Mouse (Mus musculus) brain, embryonic 18.5 days (tissue): ENCODE measurements around the gene Gpr62.

Source experiments
- DNase-seq: peaks from one replicate; pipeline ENCODE4 v3.0.0-alpha.2; 2012; ENCODE audit warnings: low read depth, low spot score

Gpr62 gene

GRCm38 (mm10) chr9:106475046-106475445, 9.3 kb upstream of the Gpr62 start:
- no peak for DNase-seq

- DNase-seq, result no peak
Observed at GRCm38 (mm10) chr9:106474456-106474855, 8.7 kb upstream of the Gpr62 start.

DNA sequence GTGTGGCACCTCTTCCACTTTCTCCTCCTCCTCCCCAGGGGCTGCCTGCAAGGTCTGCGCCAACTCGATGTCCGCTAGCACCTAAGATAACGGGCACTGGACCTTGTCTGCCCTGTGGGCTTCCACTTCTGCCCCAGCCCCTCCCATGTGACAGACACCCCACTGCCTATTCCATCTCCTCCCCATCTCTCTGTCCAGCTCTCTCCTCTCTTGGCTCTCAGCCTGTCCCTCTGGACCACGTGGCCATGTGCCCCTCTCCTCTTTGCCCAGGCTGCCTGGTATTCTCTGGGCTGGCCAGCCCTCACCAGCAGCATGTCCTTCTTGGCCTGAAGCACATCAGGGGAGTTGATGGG, 8.0 kb upstream of the Gpr62 start:
- DNase-seq, result no peak

DNA sequence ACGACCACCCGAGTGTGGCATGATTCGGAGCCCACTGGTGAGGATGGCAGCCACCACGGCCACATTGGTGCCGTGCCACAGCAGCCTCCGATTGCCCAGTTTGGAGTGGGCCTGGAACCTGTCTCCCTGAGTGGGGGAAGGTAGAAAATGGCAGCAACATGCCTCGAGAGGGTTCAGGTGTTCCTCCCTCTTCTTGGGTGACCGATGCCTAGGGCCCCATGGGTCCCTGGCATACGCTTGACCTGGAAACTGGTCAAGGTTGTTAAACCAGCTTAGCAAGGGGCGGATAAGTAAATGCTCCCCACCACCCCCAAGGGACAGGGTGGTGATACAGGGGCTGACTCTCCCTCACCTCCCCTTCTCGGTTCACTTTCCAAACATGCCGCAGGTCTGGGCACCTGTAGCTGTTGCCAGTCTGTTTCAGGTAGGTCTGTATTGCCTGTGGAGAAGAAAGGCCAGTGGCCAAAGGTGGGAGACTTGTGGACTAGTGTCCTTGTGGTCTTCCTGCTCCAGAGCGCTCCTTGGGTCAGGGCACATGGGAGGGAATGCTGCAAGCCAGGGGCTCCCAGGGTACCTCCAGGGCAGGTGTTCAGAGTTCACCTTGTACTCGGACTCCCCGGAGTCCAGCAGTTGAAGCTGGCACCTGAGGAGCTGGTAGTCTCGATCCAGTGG, 7.5 kb upstream of the Gpr62 start:
- no peak for DNase-seq

GRCm38 (mm10) chr9:106472321-106472720, 6.6 kb upstream of the Gpr62 start:
- DNase-seq, result no peak

DNA sequence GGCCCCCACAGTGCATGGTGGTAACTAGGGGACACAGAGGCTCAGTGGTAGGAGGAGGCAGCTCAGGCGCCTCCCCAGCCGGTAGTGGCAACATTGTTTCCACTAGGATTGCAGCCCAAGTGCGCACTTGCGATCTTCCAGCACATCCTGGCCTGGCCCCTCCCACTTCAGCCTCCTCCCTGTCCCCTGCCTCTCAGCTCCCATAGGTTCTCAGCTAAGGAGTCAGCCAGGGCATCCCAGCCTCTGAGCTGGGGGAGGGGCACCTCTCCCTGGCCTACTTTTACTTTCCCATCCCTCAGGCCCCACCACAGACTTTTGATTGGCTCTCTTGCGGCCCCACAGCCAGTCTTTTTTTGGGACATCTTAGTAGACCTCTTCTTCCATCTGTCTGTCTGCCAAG, 6.2 kb upstream of the Gpr62 start:
- DNase-seq, result no peak

GRCm38 (mm10) chr9:106470991-106471750, 5.4 kb upstream of the Gpr62 start:
- DNase-seq, result no peak

GRCm38 (mm10) chr9:106469776-106470175, 4.0 kb upstream of the Gpr62 start:
- no peak for DNase-seq

DNA sequence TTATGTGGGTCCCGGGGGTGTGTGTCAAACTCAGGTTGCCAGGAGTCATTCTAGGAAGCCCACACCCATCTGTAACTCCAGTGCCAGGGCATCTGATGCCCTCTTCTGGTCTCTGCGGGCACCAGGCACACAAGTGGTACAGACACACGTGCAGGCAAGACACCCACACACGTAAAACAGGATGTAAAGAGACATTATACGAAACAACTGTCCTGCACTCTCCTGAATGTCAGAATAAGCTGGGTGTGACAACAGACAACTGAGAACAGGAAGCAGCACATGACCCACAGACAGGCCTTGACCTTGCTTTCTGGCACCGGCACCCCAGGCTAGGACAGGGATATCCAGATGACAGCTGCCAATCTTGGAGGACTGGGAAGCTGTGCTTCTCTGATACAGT, 3.6 kb upstream of the Gpr62 start:
- DNase-seq, result no peak

DNA sequence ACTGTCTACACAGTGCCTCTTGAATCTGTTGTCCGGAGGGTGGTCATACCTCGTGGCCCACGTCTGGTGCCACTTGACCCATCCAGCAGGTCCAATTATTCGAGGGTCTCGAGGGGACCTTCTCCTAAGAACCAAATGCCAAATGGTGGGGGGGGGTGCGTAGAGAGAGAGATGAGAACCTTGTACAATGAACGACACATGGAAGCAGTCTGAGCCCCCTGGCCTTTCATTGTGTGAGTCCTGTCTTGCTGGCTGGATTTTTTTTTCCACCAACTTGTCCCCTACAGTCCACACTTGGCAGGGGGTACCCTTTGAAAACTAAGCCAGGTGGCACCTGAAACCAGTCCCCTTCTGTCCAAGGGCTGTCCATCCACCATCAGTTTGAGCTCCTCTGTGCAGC, 2.0 kb upstream of the Gpr62 start:
- DNase-seq, result no peak

DNA sequence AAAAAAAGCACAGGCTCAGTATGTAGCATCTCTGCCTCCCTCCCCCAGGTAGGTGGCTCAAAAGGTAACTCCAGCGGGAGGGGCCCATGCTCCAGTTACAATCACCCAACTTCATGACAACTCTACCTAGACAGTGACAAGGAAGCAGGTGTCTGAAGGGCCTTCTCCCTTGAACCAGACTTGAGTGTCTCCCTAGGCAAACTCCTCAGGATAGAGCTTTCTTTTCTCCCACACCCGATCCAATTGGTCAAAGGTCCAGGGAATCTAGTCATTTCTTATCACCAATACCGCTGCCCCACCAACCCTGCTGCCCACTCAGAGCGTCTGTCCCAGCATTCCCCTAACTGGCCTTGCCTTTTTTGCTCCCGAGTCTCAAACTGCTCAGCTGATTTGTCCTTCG, 983 bp upstream of the Gpr62 start:
- no peak for DNase-seq

GRCm38 (mm10) chr9:106464751-106465541, 792 bp downstream of the Gpr62 start:
- no peak for DNase-seq

GRCm38 (mm10) chr9:106463122-106464063, 2.3 kb downstream of the Gpr62 start:
- DNase-seq, result no peak

GRCm38 (mm10) chr9:106462430-106462800, 3.3 kb downstream of the Gpr62 start:
- no peak for DNase-seq

DNA sequence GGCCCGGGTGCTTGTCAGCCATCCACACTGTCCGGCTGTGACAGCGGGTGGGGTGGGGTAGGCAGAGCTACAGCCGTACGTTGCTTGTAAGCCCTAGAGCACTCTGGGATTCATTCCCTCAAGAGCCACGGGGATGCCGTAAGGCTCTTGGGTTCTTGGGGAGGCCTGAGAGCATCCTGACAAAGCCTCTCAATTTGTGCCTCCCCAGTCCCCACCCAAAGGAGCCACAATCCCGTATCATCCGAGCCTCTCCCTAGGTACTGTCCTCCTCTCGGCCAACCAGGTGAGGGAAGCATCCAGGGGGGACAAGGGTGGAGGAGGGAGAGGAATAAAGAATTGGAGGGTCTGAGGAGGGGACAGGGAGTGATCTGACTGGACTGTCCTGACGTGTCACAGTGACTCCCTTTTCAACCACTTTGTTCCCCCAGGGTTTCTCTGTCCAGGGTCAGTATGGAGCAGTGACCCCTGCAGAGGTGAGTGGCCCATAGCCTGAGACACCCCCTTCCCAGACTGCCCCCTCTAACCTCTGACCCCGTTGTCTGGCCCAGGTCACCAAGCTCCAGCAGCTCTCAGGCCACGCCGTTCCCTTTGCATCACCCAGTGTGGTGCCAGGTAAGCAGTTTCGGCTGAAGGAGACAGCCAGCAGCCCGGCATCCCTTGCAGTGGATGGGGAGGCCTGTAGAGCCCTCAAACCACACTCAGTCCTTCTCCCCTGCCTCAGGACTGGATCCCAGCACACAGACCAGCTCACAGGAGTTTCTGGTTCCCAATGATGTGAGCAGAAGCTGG, 3.9 kb downstream of the Gpr62 start:
- DNase-seq, result no peak

DNA sequence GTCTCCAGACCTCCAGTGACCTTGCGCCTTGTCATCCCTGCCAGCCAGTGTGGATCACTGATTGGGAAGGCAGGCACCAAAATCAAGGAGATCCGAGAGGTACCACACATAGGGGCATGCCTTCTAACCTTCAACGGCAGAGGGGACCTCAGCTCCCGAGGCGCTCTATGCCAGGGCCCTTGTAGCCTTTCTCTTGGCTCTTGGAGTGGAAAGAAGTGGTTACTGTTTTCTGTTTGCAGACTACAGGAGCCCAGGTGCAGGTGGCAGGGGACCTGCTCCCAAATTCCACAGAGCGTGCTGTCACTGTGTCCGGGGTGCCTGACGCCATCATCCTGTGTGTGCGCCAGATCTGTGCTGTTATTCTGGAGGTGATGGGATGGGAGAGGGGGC, 4.7 kb downstream of the Gpr62 start:
- no peak for DNase-seq

GRCm38 (mm10) chr9:106460401-106461025, 5.2 kb downstream of the Gpr62 start:
- no peak for DNase-seq

DNA sequence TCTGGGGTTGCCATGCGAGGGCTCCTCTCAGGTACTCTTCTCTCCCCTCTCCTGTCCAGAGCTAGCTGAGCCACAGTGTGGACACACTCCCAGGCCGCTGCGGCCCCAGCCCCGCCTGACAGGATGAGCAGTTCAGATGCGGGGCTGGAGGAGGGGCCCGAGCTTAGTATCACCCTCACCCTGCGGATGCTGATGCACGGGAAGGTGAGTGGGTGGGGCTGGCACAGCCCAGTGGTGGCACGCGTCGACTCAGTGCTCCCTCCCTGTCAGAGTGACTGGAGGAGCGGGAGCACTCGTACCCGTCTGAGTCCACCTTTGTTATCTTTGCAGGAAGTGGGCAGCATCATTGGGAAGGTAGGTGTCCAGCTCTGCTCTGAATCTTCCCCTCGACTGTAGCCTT, 5.8 kb downstream of the Gpr62 start:
- DNase-seq, result no peak

GRCm38 (mm10) chr9:106457920-106458319, 7.8 kb downstream of the Gpr62 start:
- no peak for DNase-seq

GRCm38 (mm10) chr9:106457163-106457559, 8.6 kb downstream of the Gpr62 start:
- no peak for DNase-seq
